Mouse (Mus musculus): ENCODE measurements around the gene Cfap61.

The Cfap61 gene

GRCm38 (mm10) chr2:145934339-145935231 lies at the start of gene Cfap61, which contains the start of gene Crnkl1:
Gene Cfap61, plus strand, starts transcription at chr2:145934784.
Gene Crnkl1, minus strand, starts transcription at chr2:145935014.
- TF ChIP-seq GATA4 (IDR thresholded peaks at IDR 0.05; ENCODE audit: insufficient replicate concordance, low read length) = no peak

GRCm38 (mm10) chr2:145884913-145885785 lies 49.4 kb upstream of the Cfap61 start:
- no peak for TF ChIP-seq GATA4 (IDR thresholded peaks at IDR 0.05; ENCODE audit: insufficient replicate concordance, low read length)

- TF ChIP-seq GATA4 (IDR thresholded peaks at IDR 0.05; ENCODE audit: insufficient replicate concordance, low read length) = peak; percentile 50; the same call in 1 of the 2 replicates
These were observed 46.4 kb upstream of the Cfap61 start for GRCm38 (mm10) chr2:145887937-145888765.

- no peak for TF ChIP-seq GATA4 (IDR thresholded peaks at IDR 0.05; ENCODE audit: insufficient replicate concordance, low read length)
These were observed 45.7 kb upstream of the Cfap61 start for GRCm38 (mm10) chr2:145888766-145889480.

GRCm38 (mm10) chr2:145890571-145890970 lies 44.0 kb upstream of the Cfap61 start:
- TF ChIP-seq GATA4 (IDR thresholded peaks at IDR 0.05; ENCODE audit: insufficient replicate concordance, low read length) = no peak

- TF ChIP-seq GATA4 (IDR thresholded peaks at IDR 0.05; ENCODE audit: insufficient replicate concordance, low read length) = no peak
These were observed 40.8 kb upstream of the Cfap61 start for GRCm38 (mm10) chr2:145893756-145894155.

- TF ChIP-seq GATA4 (IDR thresholded peaks at IDR 0.05; ENCODE audit: insufficient replicate concordance, low read length) = no peak
These were observed 36.5 kb upstream of the Cfap61 start for GRCm38 (mm10) chr2:145898106-145898505.

- no peak for TF ChIP-seq GATA4 (IDR thresholded peaks at IDR 0.05; ENCODE audit: insufficient replicate concordance, low read length)
These were observed 32.7 kb upstream of the Cfap61 start, which contains the start of gene Naa20 for GRCm38 (mm10) chr2:145901861-145902260. Gene Naa20, plus strand, starts transcription at chr2:145902099.

GRCm38 (mm10) chr2:145903061-145903901 lies 31.3 kb upstream of the Cfap61 start:
- TF ChIP-seq GATA4 (IDR thresholded peaks at IDR 0.05; ENCODE audit: insufficient replicate concordance, low read length) = peak; percentile 21; the same call in 1 of the 2 replicates

- no peak for TF ChIP-seq GATA4 (IDR thresholded peaks at IDR 0.05; ENCODE audit: insufficient replicate concordance, low read length)
These were observed 30.5 kb upstream of the Cfap61 start for GRCm38 (mm10) chr2:145903983-145904616.

GRCm38 (mm10) chr2:145905156-145905555 lies 29.4 kb upstream of the Cfap61 start:
- TF ChIP-seq GATA4 (IDR thresholded peaks at IDR 0.05; ENCODE audit: insufficient replicate concordance, low read length) = no peak

- no peak for TF ChIP-seq GATA4 (IDR thresholded peaks at IDR 0.05; ENCODE audit: insufficient replicate concordance, low read length)
These were observed 13.5 kb upstream of the Cfap61 start for GRCm38 (mm10) chr2:145920941-145921650.
